10 mouse cellular contexts compared by ENCODE assay signal in genomic region chr12:112985346-112985745, GRCm38 (mm10). TPM values are rescaled to one million over a fixed set of nuclear protein-coding genes. Genes with fewer than 3 reads are reported as not detected.
DNase-seq lines count a peak whose midpoint lies in the region; ATAC-seq and TF ChIP-seq lines count a peak whose summit lies in the region.
"Had no signal": no experiment of that assay in that cellular context is flagged by ENCODE, and none has a peak within 500 bp of the region (broad histone marks: within the 10 kb centered on the region; RNA-seq: fewer than 3 reads in every experiment).

No protein-coding gene starts in this region.

- no peak overlapping the region for H3K9ac ChIP-seq in hindbrain, embryonic 13.5 days

- TF ChIP-seq CTCF in left cerebral cortex, adult 2 months (IDR thresholded peaks at IDR 0.05), result peak; percentile 43
- peak; percentile 39; the same call in 1 of the 2 replicates for TF ChIP-seq CTCF in bone marrow, adult 2 months (IDR thresholded peaks at IDR 0.05; ENCODE audit: control insufficient read depth, insufficient read depth, low read length)

- H3K4me2 ChIP-seq in hindbrain, embryonic 13.5 days, result no peak overlapping the region

- no peaks in the 10 kb centered on the region for H3K9me3 ChIP-seq in hindbrain, embryonic 13.5 days

- H3K27ac ChIP-seq in left cerebral cortex, adult 2 months, result no peak overlapping the region
- no peak overlapping the region for H3K27ac ChIP-seq in bone marrow, adult 2 months (ENCODE audit: control insufficient read depth, insufficient read depth, low read depth, low read length, poor library complexity)
- H3K27ac ChIP-seq in hindbrain, embryonic 13.5 days, result no peak overlapping the region

- H3K36me3 ChIP-seq in hindbrain, embryonic 13.5 days, result peaks cover 72% of the 10 kb centered on the region

- 92% methylated on average over 6 of the region's 6 CpGs for WGBS in bone marrow, adult 2 months
- WGBS in hindbrain, embryonic 13.5 days, result 90% methylated on average over 6 of the region's 6 CpGs

- no peaks in the 10 kb centered on the region for H3K27me3 ChIP-seq in hindbrain, embryonic 13.5 days

- no peaks in the 10 kb centered on the region; the same call in 1 of the 2 replicates for H3K4me1 ChIP-seq in bone marrow, adult 2 months (ENCODE audit: control insufficient read depth, insufficient read depth, low read length)
- H3K4me1 ChIP-seq in hindbrain, embryonic 13.5 days (replicated peaks), result no peaks in the 10 kb centered on the region

- no peak for DNase-seq in left cerebral cortex, adult 2 months (ENCODE audit: extremely low spot score in 1 of 2, low spot score in 2 of 2)
- no peak for DNase-seq in left cerebral cortex, adult 8-10 months (ENCODE audit: low spot score in 2 of 2)
- DNase-seq in CD8-positive naive resting alpha-beta T cell, adult 2 months (ENCODE audit: low read depth in 2 of 2, low spot score in 2 of 2), result peak; percentile 14 to 37
- DNase-seq in natural killer cell, adult 2 months (ENCODE audit: low spot score in 2 of 2), result peak; percentile 21 to 33
- no peak for DNase-seq in heart, adult 11 months
- no peak for DNase-seq in urinary bladder, postnatal 4 days (ENCODE audit: low spot score in 2 of 2)
- DNase-seq: cerebellum, adult 11 months had no signal

- TF ChIP-seq POLR2A in bone marrow, adult 2 months (IDR thresholded peaks at IDR 0.05; ENCODE audit: borderline replicate concordance, control insufficient read depth, low read depth, low read length), result no peak

- ATAC-seq in hindbrain, embryonic 13.5 days (ENCODE audit: low FRiP score), result no peak

- H3K4me3 ChIP-seq in left cerebral cortex, adult 2 months, result no peak overlapping the region
- no peak overlapping the region for H3K4me3 ChIP-seq in bone marrow, adult 2 months (replicated peaks; ENCODE audit: control insufficient read depth, low read depth, low read length)
- H3K4me3 ChIP-seq in hindbrain, embryonic 13.5 days, result no peak overlapping the region
- H3K4me3 ChIP-seq: erythroblast, embryonic 14.5 days had no signal

- intact Hi-C loops in left cerebral cortex, adult 2 months (cut with DNase I), result no loop called here

RNA-seq across cellular contexts. Expression of gene Btbd6, which starts 9.1 kb away (rescaled TPM):
- total RNA-seq in left cerebral cortex, adult 2 months (2021), result 10 to 100 TPM; 60.2 to 64.5 TPM
- 10 to 100 TPM; 64.2 to 73.5 (median 68.7) TPM for total RNA-seq in left cerebral cortex, adult 8-10 months (2022)
- polyA plus RNA-seq in bone marrow, adult 2 months (2011; ENCODE audit: insufficient read depth, insufficient read length, low replicate concordance, missing spikeins), result 3.3 and 6.3 TPM in 2 replicates
- polyA plus RNA-seq in hindbrain, embryonic 13.5 days (2015; fragmentation: Nextera tagmentation; extraction: Ambion mirVana), result 40.0 and 45.5 TPM in 2 replicates

RNA-seq across cellular contexts. Expression of gene Brf1, which starts 15.2 kb away (rescaled TPM):
- 10 to 100 TPM; 45.6 to 46.6 TPM for total RNA-seq in left cerebral cortex, adult 2 months (2021)
- total RNA-seq in left cerebral cortex, adult 8-10 months (2022), result 10 to 100 TPM; 46.0 to 56.9 (median 48.2) TPM
- 54.8 and 94.0 TPM in 2 replicates for polyA plus RNA-seq in bone marrow, adult 2 months (2011; ENCODE audit: insufficient read depth, insufficient read length, low replicate concordance, missing spikeins)
- 58.3 and 58.6 TPM in 2 replicates for polyA plus RNA-seq in hindbrain, embryonic 13.5 days (2015; fragmentation: Nextera tagmentation; extraction: Ambion mirVana)

RNA-seq across cellular contexts. Expression of gene Pacs2, which starts 29.0 kb away (rescaled TPM):
- total RNA-seq in left cerebral cortex, adult 2 months (2021), result 10 to 100 TPM; 62.8 to 68.0 TPM
- 100 to 1,000 TPM in 2 of 4 experiments, 10 to 100 TPM in 2; 90.4 to 105 (median 97.5) TPM for total RNA-seq in left cerebral cortex, adult 8-10 months (2022)
- polyA plus RNA-seq in bone marrow, adult 2 months (2011; ENCODE audit: insufficient read depth, insufficient read length, low replicate concordance, missing spikeins), result 25.9 and 33.7 TPM in 2 replicates
- 24.1 and 24.7 TPM in 2 replicates for polyA plus RNA-seq in hindbrain, embryonic 13.5 days (2015; fragmentation: Nextera tagmentation; extraction: Ambion mirVana)

RNA-seq across cellular contexts. Expression of gene Nudt14, which starts 43.4 kb away (rescaled TPM):
- total RNA-seq in left cerebral cortex, adult 2 months (2021), result 10 to 100 TPM; 10.1 to 13.7 TPM
- total RNA-seq in left cerebral cortex, adult 8-10 months (2022), result 10 to 100 TPM in 3 of 4 experiments, 1 to 10 TPM in 1; 9.8 to 17.1 (median 11.8) TPM
- 7.3 and 31.0 TPM in 2 replicates for polyA plus RNA-seq in bone marrow, adult 2 months (2011; ENCODE audit: insufficient read depth, insufficient read length, low replicate concordance, missing spikeins)
- polyA plus RNA-seq in hindbrain, embryonic 13.5 days (2015; fragmentation: Nextera tagmentation; extraction: Ambion mirVana), result 59.2 and 59.8 TPM in 2 replicates

RNA-seq across cellular contexts. Expression of gene Jag2, which starts 55.8 kb away (rescaled TPM):
- total RNA-seq in left cerebral cortex, adult 2 months (2021), result 10 to 100 TPM; 57.9 to 62.2 TPM
- 10 to 100 TPM; 48.1 to 69.9 (median 58.9) TPM for total RNA-seq in left cerebral cortex, adult 8-10 months (2022)
- 0.77 and 6.4 TPM in 2 replicates for polyA plus RNA-seq in bone marrow, adult 2 months (2011; ENCODE audit: insufficient read depth, insufficient read length, low replicate concordance, missing spikeins)
- polyA plus RNA-seq in hindbrain, embryonic 13.5 days (2015; fragmentation: Nextera tagmentation; extraction: Ambion mirVana), result 8.4 and 10.7 TPM in 2 replicates
- polyA plus RNA-seq: erythroblast, embryonic 14.5 days had no signal

Comparison
In these comparisons a context has a peak if more than half of its experiments do, and no peak if none do; other contexts are left out.
1. DNase-seq: peak in CD8-positive naive resting alpha-beta T cell, adult 2 months (2 of 2) and natural killer cell, adult 2 months (2 of 2); none in left cerebral cortex, adult 2 months (0 of 2), left cerebral cortex, adult 8-10 months (0 of 2), heart, adult 11 months (single experiment) and urinary bladder, postnatal 4 days (0 of 2).